Mouse (Mus musculus) ES-Bruce4 (cell line): ENCODE measurements around the gene Fmc1.

Experiments
- CTCF ChIP-seq: IDR thresholded peaks from one replicate; pipeline ENCODE4 v1.8.1; 2011; ENCODE audit warnings: low read depth, low read length
- EP300 ChIP-seq: IDR thresholded peaks from 2 replicates; pipeline ENCODE4 v1.6.1; 2011; ENCODE audit warnings: low read depth, low read length; ENCODE audit not compliant: insufficient read depth

- no peak for TF ChIP-seq EP300
- no peak for TF ChIP-seq CTCF
Measured at GRCm38 (mm10) chr6:38533428-38534405, at the start of gene Fmc1.
